Mouse (Mus musculus) urinary bladder, adult 18-20 months (tissue): ENCODE measurements around the gene Pde6h.
"Not testable (repeated sequence)": the region's sequence is repeated elsewhere in the genome, so short reads cannot be mapped to it uniquely, and the experiment has no call there.

ENCODE experiments used
- DNase-seq, 2 experiments: peaks; one replicate each; pipeline ENCODE4 v3.0.0; 2022; ENCODE audit warnings: low spot score in 2 of 2, mixed read lengths in 2 of 2

The Pde6h gene

DNA sequence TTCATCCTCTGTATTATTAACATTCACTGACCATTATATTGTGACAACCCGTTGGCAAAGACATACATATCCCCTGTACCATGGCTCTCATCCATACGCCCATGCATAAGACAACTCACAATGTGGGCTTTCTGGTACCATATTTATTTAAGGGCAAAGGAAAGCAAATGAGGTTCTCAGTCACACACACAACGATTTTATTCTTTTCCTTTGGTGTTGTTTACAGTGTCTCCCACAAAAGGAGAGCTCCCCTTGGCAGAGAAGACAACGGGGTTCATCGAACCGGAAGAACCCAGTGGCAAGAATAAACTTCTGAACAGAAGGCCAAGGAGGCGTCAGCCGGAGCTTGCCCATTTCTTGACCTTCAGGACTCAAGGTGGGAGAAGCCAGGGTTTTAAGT lies at the start of gene Pde6h:
Pde6h (plus strand) TSS at position 301 of the 400 bp plus-strand sequence.
- DNase-seq, result no peak

DNA sequence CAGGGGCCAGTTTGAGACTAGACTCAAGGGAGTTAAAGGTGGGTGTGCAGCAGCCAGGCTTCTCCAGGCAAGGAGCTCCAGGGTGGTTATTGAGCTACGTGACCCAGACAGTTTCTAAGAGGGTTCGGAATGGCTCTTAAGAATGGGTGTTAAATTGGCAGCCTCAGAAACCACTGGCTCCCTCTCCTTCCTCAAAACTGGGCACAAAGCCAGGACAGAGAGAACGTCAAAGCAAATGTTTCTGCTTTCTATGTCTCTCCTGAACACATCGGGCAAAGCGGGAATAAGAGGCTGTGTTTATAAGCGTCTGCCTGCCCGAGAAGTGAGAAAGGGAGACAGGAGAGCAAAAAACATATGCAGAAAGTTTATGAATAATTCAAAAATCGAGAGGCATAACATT lies 49.0 kb upstream of the Pde6h start:
- no peak for DNase-seq

DNA sequence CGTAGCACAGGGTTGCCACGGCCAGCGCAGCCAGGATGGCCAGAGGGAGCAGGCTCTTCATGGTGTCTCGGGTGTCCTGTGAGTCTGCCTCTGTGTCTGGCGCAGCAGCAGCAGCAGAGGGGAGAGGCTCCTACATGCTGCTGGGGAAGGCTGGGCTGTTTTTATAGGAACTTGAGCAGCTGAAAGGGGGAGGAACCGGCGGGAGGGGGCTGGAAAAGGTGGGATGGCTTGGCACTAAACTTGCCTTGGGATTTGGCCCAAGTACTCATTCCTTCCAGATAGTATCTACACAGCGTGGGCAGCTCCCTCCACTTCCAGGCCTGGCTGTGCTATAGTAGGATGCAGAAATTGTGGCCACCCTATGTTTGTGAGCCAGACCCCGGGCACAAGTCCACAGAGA lies 48.0 kb upstream of the Pde6h start, which contains the start of gene Mgp:
Mgp (minus strand) TSS at position 154 of the 400 bp plus-strand sequence.
- DNase-seq, result peak in 1 of 2 experiments; percentile 60

DNA sequence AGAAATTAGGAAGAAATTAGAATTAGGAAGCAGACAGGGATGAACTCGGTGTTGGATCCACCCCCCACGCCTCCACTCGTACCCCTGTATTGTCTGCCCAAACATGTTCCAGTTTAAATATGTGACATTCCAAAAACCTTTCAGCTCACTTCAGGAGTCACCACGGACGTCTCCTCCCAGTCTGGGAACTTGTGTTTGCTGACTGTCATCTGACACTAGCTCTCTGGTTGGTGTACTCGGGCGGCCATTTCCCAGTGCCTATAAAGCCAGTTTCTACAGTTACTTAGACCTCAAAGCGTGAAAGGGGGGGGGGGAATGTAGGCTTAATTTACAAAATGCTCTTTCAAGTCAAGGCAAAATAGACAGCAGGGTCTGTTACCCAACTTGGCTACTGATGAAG lies 42.0 kb upstream of the Pde6h start:
- no peak for DNase-seq

DNA sequence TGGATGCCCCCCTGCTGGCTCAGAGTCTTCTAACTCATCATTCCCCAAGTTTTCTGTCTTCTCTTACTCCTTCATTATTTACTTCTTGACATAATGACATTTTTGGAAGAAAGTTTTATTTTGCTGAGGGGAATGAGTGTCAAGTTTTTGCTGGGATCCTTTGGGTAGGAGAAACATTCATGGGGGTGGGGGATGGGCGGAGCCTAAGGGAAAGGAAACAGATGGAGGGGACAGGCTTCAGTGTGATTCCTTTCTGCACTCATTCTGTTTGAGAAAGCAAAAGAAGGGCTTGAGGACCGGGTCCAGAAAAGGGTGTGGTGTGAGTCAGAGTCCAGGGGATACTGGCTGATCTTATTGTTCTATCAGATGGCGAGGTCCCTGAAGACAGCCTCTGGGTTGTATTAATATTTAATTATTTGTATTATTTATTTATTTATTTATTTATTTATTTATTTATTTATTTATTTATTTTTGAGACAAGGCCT lies 40.2 kb upstream of the Pde6h start:
- DNase-seq, result peak in 1 of 2 experiments; percentile 30

DNA sequence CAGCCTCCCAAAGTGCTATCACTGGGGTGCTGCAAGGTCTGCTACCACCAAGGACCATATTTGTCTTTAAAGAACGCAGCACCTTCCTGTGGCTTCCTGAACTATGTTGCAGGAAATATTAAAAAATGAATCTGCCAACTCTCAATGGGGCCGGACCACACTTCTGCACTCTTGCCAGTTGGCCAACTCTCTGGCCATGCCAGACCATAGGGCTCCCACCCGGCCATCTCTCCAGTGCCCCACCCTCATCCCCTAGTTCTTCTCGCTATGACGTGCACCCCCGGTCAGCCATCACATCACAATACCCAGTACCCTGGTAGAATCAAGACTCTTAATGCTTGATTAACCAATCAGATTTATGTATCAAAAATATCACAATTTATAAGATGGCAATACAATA lies 39.7 kb upstream of the Pde6h start:
- DNase-seq, result no peak

DNA sequence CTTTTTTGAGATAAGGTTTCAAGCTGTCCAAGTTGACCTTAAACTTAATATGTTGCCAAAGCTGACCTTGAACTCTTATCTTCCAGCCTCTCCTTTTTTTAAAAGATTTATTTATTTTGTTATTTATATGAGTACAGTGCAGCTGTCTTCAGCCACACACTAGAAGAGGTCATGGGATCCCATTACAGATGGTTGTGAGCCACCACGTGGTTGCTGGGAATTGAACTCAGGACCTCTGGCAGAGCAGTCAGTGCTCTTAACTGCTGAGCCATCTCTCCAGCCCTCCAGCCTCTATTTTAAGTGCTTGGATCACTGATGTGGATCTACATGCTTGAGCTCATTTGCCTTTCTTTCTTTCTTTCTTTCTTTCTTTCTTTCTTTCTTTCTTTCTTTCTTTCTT lies 38.9 kb upstream of the Pde6h start:
- not testable (repeated sequence) for DNase-seq

DNA sequence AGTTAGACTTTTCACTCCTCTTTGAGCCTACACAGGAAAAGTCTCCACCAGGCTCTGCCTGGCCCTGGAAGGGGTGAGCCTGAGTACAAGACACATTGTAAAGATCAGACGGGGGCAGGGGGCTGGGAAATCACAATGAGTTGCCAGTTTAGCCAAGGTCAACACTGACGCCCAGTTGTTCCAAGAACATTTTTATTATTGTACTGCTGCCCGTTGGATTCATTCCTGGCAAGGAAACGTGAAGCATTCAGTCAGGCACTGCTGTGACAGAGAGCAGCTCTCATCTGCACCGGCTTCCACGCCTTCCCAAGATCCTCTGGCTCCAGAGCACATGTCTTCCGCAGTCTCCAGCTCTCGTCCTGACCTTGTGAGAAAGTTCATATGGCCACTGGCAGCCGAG lies 35.8 kb upstream of the Pde6h start:
- DNase-seq, result peak in 1 of 2 experiments; percentile 66

DNA sequence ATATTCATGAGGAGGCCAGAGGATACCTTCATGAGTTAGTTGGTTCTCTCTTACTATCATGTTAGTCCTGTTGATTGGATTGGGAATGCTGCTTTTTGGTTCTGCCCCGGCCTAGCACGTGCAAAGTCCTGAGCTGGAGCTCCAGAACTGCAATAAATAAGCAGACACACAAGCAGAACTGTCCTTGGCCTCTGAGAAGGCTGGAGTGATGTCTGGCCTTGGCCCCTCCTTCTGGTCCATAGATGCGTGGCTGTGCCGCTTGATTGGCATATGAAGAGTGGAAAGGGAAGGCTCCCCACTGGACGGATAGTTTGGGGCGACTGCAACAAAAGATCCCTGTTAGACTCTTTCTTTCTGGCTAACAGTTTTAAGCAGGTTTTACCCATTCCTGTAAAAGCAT lies 34.6 kb upstream of the Pde6h start:
- no peak for DNase-seq

DNA sequence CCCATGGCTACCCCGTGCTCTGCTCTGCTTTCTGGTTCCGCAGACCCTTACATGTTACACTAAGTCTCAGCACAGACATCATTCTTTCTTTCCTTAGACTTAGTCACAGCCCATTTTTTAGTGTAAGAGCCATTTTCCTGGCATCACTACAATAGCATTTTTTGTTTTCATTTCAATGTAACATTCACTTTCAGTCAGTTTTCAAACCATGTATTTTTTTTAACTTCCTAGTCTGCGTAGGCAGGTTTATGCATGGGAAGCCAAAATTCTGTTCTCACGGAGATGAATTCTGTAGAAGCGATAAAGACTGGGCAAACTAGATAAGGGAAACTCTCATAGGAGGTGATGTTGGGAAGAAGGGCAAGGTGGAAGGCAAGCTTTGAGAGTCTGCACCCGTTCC lies 34.1 kb upstream of the Pde6h start:
- no peak for DNase-seq

DNA sequence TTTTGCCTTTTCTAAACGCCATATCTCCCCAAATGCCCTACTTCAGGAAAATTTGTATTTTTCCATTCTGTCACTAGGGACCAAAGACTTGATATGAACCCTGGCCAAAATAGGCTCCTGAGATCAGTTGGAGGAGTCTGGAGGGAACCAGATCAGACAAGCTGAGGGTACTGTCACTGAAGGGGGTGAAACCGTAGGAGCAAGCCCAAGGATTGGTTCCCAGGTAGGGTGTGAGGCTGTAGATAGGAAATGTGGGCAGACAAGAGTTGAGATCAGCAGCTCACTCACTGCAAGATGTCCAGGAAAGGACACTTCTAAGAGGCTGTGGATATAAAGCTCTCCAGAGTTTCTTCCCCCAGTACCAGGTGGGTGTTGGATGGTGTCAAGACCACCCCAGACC lies 31.6 kb upstream of the Pde6h start:
- no peak for DNase-seq

DNA sequence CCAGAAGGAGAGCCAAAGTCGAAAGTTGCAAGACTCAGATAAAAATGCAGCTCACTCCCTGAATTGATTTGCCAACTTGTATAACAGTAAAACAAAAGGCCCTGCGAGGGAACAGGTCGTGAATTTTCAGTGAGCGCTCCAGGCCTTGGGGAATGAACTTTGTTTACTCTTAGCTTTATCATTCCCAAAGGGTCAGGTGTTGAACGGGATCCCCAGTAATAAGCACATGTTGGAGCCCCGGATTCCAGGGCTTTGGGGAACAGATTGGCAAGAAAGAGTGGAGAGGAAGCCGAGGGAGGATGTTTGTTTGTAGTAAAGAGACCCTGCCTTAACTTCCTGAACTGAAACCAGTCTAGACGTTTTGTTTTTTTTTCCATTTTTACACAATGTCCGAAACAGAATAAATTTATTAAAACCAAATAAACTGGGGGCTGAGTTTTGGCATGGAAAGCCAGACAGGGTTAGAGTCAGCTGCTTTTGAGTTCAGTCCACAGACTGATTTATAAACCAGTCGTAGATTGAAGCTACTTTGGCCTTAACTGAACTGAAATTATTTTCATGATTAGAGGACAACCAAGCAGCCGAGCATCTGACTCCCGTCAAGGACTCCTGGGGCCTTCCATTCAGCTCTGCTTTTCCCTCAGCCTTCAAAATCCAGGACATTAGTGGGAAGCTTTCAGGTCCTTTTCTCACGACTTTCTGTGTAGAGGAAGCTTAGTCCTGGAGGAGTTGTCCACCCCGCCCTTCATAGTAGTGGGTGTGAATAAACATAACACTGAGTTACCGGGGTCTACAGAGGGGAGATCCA lies 28.9 kb upstream of the Pde6h start:
- DNase-seq, result no peak

DNA sequence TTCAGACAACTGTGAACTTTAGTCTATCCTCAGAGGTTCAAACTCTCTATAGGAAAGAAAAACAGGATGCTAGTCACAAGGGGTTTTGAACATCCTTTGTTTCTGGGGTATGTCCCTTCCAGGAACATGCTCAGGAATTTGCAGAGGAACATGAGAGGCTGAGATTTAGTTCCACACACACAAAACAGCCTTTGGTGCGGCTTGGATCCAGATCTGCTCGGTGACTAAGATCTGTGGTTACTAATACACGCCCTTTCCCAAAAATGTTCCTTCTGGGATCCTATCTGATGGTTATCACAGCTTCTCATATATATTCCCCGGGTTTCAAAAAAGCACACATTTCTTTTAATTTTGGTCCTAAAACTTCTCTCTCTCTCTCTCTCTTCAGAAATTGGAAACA lies 25.8 kb upstream of the Pde6h start:
- peak in 1 of 2 experiments; percentile 35 for DNase-seq

DNA sequence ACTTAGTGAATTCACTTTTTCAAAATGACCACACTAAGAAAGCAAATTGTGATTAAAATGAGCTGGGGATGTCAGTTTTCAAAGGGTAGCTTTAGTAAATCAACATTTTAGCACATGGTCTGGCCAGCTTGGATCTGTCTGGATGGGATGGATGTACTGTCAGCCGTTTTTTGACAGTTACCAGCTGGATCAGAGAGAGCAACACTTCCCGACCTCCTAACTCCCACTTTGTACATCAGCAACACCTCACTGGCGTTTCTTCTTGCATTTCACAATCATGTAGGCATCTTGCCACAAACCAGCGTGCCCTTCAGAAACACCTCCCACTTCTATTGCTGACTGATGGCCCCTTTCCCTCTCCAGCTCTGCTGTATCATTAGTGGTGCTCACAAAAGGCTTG lies 25.4 kb upstream of the Pde6h start:
- peak in 1 of 2 experiments; percentile 42 for DNase-seq

DNA sequence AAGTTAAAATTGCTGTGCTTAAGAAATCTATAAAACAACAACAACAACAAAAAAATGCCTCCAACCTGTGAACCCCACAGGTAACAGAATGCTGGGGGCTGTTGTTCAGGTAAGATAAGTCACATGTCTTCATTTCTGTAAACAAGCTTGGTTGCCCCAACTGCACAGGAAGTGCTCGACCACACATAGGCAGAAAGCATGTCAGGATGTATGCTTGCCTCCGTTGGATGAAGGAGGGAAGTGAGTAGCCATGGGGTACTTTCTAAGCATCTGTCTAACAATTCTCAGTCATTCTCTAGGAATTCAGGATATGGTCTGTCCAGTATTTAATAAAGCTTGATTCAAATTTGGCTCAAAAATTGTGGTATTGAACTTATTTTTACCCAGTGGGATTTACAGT lies 24.7 kb upstream of the Pde6h start:
- no peak for DNase-seq

DNA sequence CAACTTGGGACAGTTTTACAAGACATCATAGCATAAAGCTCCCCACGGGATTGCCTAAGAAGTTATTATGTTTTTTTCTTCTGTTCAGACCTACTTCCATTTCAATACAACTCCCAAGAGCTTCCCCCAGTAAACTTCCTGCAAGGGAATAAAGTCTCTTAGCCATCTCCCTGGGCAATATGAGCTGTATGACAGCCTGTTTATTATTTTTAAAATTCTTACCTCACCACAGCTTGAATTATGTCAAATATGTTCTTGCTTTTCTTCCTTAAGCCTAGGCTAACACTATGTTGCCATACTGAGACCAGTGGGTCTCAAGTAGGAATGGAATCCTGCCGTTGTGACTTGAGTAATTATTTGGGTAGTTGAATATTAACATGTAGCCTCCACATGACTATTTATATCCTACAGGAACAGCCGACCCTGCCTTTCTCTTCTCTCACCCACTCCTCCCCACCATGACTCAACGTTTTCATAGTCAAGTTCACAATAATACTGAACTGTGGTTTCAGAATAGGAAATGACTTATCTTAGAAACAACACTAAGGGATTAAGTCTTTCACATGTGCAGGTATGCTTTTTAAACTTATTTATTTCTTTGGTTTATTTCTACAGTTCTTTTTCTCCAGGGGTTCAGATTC lies 23.1 kb upstream of the Pde6h start:
- no peak for DNase-seq

DNA sequence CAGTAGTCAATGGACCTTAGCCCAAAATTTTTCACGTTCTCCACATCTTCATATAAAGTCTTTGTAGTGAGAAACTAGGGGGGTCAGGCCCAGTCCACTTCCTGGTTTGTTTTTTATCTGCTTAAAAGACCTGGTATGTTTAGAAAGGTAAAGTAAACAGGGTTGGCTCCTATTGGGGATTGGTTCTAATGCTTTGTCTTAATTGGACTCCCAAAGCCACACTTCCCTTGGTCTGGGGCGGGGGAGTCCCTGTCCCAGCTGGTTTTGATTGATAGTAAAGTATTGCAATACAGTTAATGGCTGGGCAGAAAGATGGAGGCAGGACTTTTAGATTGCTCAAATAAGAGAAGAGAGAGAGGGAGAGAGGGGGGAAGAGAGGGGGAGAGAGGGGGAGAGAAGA lies 22.6 kb upstream of the Pde6h start:
- no peak for DNase-seq

DNA sequence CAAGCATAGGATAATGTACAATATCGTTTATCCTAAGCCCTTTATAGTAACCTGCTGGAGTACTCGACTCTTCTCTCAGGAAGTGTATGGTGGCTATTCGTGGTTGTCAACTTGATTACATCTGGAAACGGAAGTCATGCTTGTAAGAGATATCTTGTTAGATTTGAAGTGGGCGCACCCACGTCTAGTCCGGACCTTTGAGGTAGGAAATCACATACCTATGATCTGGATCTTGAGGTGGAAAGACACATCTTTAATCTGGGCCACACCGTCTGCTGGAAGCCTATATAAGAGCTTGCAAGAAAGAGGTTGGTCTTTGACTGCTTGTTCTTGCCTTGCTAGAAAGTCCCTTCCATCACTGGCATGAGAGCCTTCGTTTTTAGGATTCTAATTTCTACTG lies 21.1 kb upstream of the Pde6h start:
- DNase-seq, result no peak

DNA sequence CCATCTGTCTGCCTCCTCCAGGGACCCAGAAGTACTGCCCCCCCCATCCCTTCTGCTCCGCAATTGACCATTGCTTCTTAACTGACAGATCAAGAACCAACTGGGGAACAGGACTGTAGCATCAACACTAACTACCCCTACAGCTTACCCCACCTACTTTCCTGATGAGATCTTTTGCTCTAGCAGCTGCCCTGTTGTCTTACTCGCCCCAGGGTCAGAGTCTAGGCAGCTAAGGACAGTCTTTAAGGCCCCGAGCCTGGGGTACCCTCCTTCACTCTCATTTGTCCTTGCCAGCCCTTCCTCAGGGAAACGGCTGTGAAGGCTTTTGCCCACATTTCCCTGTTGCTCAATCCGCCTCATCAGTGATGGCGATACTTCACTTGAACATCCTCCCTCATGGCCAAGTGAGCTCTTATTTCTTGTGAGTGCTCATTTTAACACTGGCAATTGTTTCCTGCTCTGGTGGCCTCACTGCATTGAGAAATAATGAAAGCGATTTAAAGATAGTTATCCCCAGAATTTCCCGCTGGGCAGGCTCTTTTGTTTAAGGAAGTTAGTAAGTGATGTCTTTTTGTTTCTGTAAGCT lies 19.7 kb upstream of the Pde6h start:
- no peak for DNase-seq

DNA sequence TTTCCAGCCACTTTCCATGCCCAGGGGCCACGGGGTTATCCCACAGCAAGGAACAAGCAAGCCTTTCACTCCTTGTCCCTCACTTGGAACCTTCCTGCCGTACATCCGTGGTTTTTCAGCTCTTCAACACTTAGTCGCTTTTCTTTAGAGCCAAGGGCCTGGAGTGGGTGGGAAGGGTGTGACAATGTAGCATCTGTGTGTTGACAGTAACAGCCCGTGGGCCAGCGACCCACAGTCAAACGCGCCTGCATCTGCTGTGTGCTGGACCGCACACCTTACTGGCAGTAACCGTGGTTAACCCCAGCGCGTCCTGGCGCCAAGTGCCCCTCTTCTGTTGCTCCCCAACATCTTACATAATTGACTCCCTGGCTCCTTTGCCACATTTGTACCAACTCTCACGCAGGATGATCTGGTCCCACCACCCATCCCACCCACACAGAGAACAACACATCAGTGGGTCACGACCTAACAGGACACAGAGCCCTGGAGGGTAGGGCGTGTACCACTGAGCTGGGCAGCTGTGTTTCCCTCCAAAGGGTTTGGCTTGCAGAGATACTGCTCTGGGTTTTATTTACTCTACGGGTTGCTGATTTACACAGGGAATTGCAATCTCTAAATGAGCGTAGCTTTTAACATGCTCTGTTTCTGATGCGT lies 17.2 kb upstream of the Pde6h start:
- DNase-seq, result no peak

DNA sequence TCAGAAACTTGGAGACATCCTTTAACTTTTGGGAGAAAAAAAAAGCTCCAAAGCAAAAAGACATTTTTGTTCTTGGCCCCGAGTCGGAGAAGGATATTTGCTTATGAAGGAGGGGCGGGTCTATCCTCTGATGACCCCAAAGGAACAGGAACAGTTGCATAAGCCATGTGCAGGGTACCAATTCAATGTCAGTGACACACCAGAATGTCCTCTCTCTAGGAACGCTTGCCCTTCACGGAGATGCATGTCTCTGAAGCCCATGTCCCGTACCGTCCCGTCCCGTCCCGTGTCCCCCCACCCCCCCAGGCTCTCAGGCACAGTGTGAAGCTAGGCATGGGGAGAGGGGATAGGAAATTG lies 16.7 kb upstream of the Pde6h start:
- no peak for DNase-seq

DNA sequence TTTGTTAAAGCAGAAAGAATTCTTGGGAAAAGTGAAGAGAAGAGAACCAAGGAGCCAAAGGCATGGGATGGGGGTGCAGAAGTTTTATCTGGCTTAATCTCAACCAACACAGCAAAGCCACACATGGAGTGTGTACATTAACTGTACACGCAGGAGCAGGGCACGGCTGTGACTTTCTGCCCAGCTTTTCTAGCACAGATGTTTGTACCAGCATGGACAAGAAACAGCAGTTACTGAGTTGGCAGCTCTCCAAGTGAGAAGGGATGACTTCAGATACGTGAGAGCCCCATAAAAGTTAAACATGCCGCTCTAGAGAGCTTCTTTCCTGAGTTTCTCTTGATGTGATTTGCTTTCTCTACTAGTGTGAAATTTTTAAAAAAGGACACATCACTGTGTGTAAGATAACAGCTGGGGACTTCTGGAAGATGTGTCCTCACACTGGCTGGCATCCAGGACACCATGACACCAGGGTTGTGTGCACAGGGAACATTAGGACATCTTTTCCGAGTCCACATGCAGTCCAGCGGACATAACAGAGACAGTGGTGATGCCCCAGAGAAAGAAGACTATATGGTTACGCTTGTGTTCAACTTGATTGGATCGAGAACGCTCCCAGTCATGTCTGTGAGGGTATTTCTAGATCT lies 13.3 kb upstream of the Pde6h start:
- no peak for DNase-seq
